Mouse (Mus musculus) 416B (cell line): ENCODE measurements at regions not wholly inside any gene's neighbourhood (a gene's known extent, or its start where the extent isn't known, plus 50 kb on each side); places are given as distances from the start of the nearest gene placed in this dataset.

ENCODE experiments used
- DNase-seq: peaks from one replicate; pipeline ENCODE4 v3.0.0; 2011; ENCODE audit warnings: low read depth

DNA sequence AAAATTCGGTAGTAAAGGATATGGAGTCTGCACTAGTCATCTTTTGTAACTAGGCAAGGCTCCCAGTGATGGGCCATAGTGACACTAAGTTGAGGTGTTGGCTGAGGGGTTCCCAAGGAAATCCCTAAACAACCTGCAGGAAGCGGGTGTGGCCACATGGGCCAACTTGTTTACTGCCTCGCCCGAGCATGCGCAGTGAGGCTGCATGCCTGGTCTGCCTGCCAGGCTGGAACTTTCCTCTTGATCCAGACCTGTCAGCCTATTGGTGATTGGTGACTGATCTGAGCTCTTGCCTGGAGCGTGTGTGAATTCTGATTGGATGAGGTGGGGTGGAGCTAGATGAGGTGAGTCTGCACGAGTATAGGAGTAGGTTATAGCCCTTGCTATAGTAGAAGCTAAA lies 103.1 kb upstream of the Zwint start:
- no peak for DNase-seq

DNA sequence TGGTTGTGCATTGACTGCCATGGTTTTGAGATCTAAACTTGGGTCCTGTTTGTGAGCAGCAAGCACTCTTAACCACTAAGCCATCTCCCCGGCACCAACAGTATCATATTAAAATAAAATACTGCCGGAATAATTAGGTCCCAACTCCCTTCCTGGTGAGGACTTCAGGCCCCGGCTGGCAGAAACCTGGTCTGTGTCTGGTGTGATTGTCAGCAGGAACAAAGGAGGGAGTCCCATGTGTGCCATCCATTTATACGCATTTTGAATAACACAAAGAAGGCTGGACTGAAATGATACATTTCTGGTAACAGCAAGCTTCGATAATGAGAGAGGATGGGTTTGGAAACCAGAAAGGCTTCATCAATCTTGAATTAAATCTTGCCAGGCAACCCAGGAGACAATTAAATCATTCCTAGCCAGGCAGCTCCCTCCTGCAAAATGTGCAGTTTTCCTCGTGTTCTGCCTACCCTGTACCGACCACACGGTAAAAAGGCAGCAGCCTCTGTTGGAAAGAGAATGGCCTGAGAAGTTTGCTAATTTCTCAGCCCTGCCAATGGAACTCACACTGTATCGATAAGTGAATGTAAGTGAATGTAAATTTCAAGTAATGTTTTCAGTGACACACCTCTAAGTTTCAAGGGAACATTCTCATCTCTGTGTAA lies 80.5 kb upstream of the Zwint start:
- no peak for DNase-seq

DNA sequence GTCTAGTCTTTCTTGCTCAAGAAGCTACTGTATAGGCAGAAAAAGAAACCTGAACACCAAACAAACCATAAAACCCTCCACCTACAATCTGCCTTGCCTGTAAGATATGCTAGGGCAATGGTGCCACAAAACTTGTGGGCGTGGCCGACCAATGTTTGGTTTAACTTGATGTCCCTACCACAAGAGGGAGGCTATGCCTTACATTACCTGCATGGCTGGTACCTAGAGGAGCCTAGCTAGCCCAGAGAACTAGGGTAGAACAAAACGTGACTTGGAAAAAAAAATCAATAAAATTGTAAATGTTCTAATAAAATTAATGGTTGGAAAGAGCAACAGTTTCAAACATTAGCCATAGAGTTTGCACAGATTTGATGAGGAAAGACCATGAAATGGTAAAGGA lies 76.9 kb upstream of the Zwint start:
- no peak for DNase-seq

DNA sequence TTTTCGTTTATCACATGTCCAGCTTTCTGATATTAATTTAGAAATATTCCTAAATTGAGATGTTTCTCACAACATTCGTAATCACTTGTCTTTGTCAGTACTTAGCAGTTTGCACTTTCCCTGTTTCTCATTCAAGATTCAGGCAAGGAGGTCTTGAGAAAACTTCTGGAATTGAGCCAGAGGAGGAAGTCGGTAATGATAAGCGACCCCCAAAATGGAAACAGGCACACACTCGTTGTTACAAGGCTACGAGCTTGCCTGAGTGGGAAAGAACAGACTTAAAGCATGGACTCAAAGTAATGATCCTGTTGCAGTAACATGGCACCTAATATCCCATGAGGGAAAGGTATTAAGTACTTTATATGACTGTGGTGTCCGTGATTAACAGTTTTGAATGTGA lies 76.1 kb upstream of the Zwint start:
- DNase-seq, result no peak

DNA sequence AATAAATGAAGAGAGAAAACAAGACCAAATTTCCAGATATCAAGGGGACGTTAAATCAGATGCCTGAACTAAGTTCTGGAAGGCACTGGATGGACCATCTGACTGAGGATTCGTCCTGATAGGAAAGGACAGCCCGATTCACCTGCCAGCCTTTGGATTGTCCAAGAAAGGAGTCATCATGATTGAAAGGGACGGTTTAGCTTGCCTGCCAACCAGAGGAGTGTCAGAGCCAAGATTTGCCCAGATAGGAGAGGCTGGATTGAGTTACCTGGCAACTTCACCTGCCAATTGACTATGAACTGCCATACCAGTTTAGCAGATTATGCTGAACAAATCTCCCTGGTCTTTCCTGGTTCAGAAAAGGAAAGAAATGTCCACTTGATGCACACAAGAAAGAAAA lies 73.3 kb upstream of the Zwint start:
- DNase-seq, result no peak

DNA sequence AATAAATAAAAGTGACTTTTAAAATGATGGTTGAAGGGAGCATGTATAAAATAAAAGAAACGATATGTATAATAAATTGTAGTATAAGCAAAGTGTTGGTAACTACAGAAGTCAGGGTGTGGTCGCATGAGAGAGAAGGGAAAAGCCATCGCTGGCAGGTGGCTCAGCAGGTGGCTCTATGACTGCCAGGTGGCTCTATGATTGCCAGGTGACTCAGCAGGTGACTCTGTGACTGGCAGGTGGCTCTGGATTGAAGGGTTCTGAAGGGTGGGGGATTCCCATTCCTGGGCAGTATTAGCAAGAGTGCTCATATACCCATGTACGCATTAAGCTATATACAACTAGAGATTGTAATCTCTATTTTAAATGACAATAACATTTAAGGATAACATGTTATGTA lies 66.1 kb upstream of the Zwint start:
- no peak for DNase-seq

DNA sequence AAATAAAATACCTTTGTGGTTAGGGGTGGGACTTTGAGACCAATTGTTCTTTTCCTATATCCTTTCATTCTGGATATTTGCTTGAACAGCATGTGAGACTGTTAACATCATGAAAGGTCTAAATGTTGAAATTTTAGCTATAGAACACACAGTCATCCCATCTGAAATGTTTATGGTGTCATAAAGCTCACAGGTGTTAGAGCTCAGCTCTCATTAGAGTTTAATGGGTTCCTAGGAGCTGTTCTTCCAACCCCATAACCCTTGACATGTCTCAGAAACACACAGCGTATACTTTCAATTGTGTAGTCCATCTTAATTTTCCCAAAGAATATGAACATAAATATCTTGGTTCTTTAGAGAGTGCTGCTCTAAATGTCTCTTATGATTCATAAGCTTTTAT lies 61.6 kb upstream of the Zwint start:
- DNase-seq, result no peak
